Mouse (Mus musculus): ENCODE results near the gene Epb41l2.

DNA sequence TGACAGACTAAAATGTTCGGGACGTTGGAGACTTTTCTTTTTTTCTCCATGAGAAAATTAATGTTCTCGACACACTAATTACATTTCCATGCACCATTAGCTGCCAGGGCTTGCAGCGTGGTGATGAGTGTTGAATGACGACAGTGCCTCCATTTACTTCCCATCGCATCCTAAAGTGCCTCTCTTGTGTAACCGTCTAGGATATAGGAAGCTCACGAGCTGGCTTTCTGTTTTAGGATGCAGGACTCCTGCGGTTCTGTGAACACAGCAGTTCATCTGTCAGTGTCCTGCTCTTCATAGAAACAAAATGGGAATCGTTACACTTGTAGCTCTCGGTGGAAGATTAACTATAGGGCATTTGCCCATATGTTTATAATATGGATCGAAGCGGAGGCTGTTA lies 171.7 kb downstream of the Epb41l2 start:
- TF ChIP-seq CTCF (IDR thresholded peaks at IDR 0.05; ENCODE audit: low read depth, low read length) (no peak), POLR2A (IDR thresholded peaks at IDR 0.05; ENCODE audit: insufficient read depth, low read length) (no peak), EP300 (IDR thresholded peaks at IDR 0.05; ENCODE audit: insufficient read depth, low read depth, low read length) (no peak)

All from ES-Bruce4 (cell line).